Mouse (Mus musculus) G1E (cell line): ENCODE results near the gene Chaf1a.

Source experiments
- CTCF ChIP-seq: IDR thresholded peaks from 2 replicates; pipeline ENCODE4 v1.5.1; 2012; ENCODE audit warnings: low read depth, low read length, inconsistent platforms, mixed read lengths
- GATA1 ChIP-seq: IDR thresholded peaks from 2 replicates; pipeline ENCODE4 v1.6.1; 2012; ENCODE audit warnings: borderline replicate concordance, low read length, inconsistent platforms, mixed read lengths
- TAL1 ChIP-seq: conservative IDR thresholded peaks from 2 replicates; pipeline ENCODE4 v1.6.1; 2012; ENCODE audit warnings: low read depth, low read length, inconsistent platforms, mixed read lengths

GRCm38 (mm10) chr17:56008356-56009087 is 31.7 kb upstream of the Chaf1a start:
- no peak for TF ChIP-seq CTCF
- TF ChIP-seq GATA1: no peak
- no peak for TF ChIP-seq TAL1
